Mouse (Mus musculus): ENCODE measurements around the gene Rccd1. TPM values are rescaled to one million over a fixed set of nuclear protein-coding genes. Genes with fewer than 3 reads are reported as not detected.
A peak's percentile ranks its signal among the peaks of the same experiment; 100 is the strongest.

The Rccd1 gene
- polyA plus RNA-seq, 1 experiment from 2014 or later = 1.6 TPM

GRCm38 (mm10) chr7:80264606-80265005, 59.6 kb downstream of the Rccd1 start:
- no peak for ATAC-seq
- no peak for TF ChIP-seq CTCF (IDR thresholded peaks at IDR 0.05; ENCODE audit: low read depth)
- no peak for TF ChIP-seq EP300 (IDR thresholded peaks at IDR 0.05; ENCODE audit: low read depth)
- peaks cover 26% of the 10 kb centered on the region for H3K4me1 ChIP-seq (ENCODE audit: insufficient read depth)
- H3K4me2 ChIP-seq (ENCODE audit: low read depth, low read length) = no peak overlapping the region
- no peak for DNase-seq
- no peak overlapping the region for H3K27ac ChIP-seq (ENCODE audit: low read depth)
- 89% methylated on average over 12 of the region's 12 CpGs for WGBS (ENCODE audit: insufficient replicate concordance)
- H3K27me3 ChIP-seq (ENCODE audit: insufficient read depth, low read length) = no peaks in the 10 kb centered on the region
- no peak overlapping the region for H3K4me3 ChIP-seq (ENCODE audit: low read depth, low read length)
- H3K36me3 ChIP-seq (replicated peaks; ENCODE audit: insufficient read depth, low read length) = peaks cover 39% of the 10 kb centered on the region
- H3K9me3 ChIP-seq (ENCODE audit: low read length) = no peaks in the 10 kb centered on the region
- no peak overlapping the region for H3K9ac ChIP-seq (replicated peaks)

DNA sequence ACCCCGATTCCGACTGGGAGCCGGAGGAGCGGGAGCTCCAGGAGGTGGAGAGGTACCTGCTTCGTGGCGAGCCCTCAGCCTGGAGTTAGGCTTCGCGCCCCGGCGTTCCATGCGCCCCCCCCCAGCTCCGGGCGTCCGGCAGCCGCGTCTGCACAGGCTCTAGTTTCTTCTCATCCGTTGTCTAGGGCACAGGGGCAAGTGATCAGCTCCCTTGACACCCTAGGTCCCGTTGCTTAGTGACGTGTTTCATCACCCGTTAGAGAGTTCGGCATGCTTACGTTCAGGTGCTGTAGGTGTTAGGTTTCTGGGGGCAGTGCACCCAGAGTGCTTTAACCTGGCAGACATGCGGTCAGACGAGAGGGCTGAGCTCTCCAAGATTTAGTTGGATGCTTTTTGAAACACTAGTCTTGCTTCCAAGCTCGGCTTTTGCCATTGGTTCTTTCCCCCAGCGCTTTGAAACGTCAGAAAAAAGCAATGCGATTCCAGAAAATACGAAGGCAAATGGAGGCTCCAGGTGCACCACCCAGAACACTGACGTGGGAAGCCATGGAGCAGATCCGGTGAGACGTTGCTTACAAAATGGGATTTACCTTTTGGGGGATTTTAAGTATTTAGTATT, 62.8 kb downstream of the Rccd1 start:
- H3K4me3 ChIP-seq (ENCODE audit: low read depth, low read length) = peak overlapping the region; percentile 97
- H3K9me3 ChIP-seq (ENCODE audit: low read length) = no peaks in the 10 kb centered on the region
- peak overlapping the region; percentile 96 for H3K27ac ChIP-seq (ENCODE audit: low read depth)
- ATAC-seq = peak; percentile 77
- peaks cover 31% of the 10 kb centered on the region for H3K36me3 ChIP-seq (replicated peaks; ENCODE audit: insufficient read depth, low read length)
- no peak for DNase-seq
- H3K9ac ChIP-seq (replicated peaks) = peak overlapping the region; percentile 92
- under 1% methylated on average over 32 of the region's 32 CpGs for WGBS (ENCODE audit: insufficient replicate concordance)
- H3K4me2 ChIP-seq (ENCODE audit: low read depth, low read length) = peak overlapping the region; percentile 94
- H3K4me1 ChIP-seq (ENCODE audit: insufficient read depth) = peaks cover 18% of the 10 kb centered on the region
- TF ChIP-seq EP300 (IDR thresholded peaks at IDR 0.05; ENCODE audit: low read depth) (no peak), CTCF (IDR thresholded peaks at IDR 0.05; ENCODE audit: low read depth) (no peak)
- H3K27me3 ChIP-seq (ENCODE audit: insufficient read depth, low read length) = no peaks in the 10 kb centered on the region

- peak within 1 kb of the TSS; percentile 94 for H3K4me2 ChIP-seq (ENCODE audit: low read depth, low read length)
- peak; percentile 92 for ATAC-seq
- peak within 1 kb of the TSS; percentile 97 for H3K4me3 ChIP-seq (ENCODE audit: low read depth, low read length)
- DNase-seq = peak; percentile 90
- H3K27ac ChIP-seq (ENCODE audit: low read depth) = peak within 1 kb of the TSS; percentile 96
- peak within 1 kb of the TSS; percentile 92 for H3K9ac ChIP-seq (replicated peaks)
- peak; percentile 44 for TF ChIP-seq CTCF (IDR thresholded peaks at IDR 0.05; ENCODE audit: low read depth)
- peak; percentile 70; the same call in 1 of the 2 replicates for TF ChIP-seq EP300 (IDR thresholded peaks at IDR 0.05; ENCODE audit: low read depth)
- peaks cover 18% of the 10 kb centered on the region for H3K4me1 ChIP-seq (ENCODE audit: insufficient read depth)
- H3K27me3 ChIP-seq (ENCODE audit: insufficient read depth, low read length) = no peaks in the 10 kb centered on the region
- H3K9me3 ChIP-seq (ENCODE audit: low read length) = no peaks in the 10 kb centered on the region
- 26% methylated on average over 40 of the region's 40 CpGs for WGBS (ENCODE audit: insufficient replicate concordance)
- H3K36me3 ChIP-seq (replicated peaks; ENCODE audit: insufficient read depth, low read length) = peaks cover 24% of the 10 kb centered on the region
Observed at GRCm38 (mm10) chr7:80260625-80261371, 63.5 kb downstream of the Rccd1 start, which contains the start of gene Ngrn. TSS of gene Ngrn (plus strand) at chr7:80261215.

DNA sequence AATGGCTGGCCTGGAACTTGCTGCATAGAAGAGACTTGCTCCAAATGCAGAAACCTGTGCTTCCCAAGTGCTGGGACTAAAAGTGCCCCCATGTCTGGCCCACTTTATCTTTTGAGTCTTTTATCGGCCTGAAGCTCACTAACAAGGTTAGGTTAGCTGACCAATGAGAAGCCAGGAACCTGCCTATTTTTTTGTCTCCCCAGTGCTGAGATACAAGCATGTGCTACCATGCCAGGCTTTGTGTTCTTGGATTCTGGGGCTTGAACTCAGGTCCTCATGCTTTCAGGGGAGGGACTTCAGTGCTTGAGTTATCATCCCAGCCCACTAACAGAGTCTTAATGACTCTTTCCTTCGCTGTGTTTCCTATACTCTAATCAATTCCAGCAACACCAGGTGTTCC, 66.5 kb downstream of the Rccd1 start:
- Histone ChIP-seq H3K4me1 (ENCODE audit: insufficient read depth) (peaks cover 18% of the 10 kb centered on the region), H3K27ac (ENCODE audit: low read depth) (no peak overlapping the region), H3K27me3 (ENCODE audit: insufficient read depth, low read length) (no peaks in the 10 kb centered on the region), H3K36me3 (replicated peaks; ENCODE audit: insufficient read depth, low read length) (no peaks in the 10 kb centered on the region), H3K9me3 (ENCODE audit: low read length) (no peaks in the 10 kb centered on the region), H3K9ac (replicated peaks) (no peak overlapping the region), H3K4me3 (ENCODE audit: low read depth, low read length) (no peak overlapping the region), H3K4me2 (ENCODE audit: low read depth, low read length) (no peak overlapping the region)
- WGBS (ENCODE audit: insufficient replicate concordance) = 59% methylated on average over 2 of the region's 2 CpGs
- ATAC-seq = no peak
- TF ChIP-seq CTCF (IDR thresholded peaks at IDR 0.05; ENCODE audit: low read depth) (no peak), EP300 (IDR thresholded peaks at IDR 0.05; ENCODE audit: low read depth) (no peak)
- no peak for DNase-seq

GRCm38 (mm10) chr7:80255981-80256380, 68.3 kb downstream of the Rccd1 start:
- ATAC-seq (no peak), DNase-seq (no peak)
- 68% methylated on average over 2 of the region's 2 CpGs for WGBS (ENCODE audit: insufficient replicate concordance)
- TF ChIP-seq EP300 (IDR thresholded peaks at IDR 0.05; ENCODE audit: low read depth) (no peak), CTCF (IDR thresholded peaks at IDR 0.05; ENCODE audit: low read depth) (peak; percentile 54)
- H3K36me3 ChIP-seq (replicated peaks; ENCODE audit: insufficient read depth, low read length) = no peaks in the 10 kb centered on the region
- no peaks in the 10 kb centered on the region for H3K9me3 ChIP-seq (ENCODE audit: low read length)
- no peak overlapping the region for H3K4me3 ChIP-seq (ENCODE audit: low read depth, low read length)
- H3K9ac ChIP-seq (replicated peaks) = no peak overlapping the region
- H3K4me2 ChIP-seq (ENCODE audit: low read depth, low read length) = no peak overlapping the region
- no peaks in the 10 kb centered on the region for H3K27me3 ChIP-seq (ENCODE audit: insufficient read depth, low read length)
- peaks cover 8% of the 10 kb centered on the region for H3K4me1 ChIP-seq (ENCODE audit: insufficient read depth)
- H3K27ac ChIP-seq (ENCODE audit: low read depth) = no peak overlapping the region

GRCm38 (mm10) chr7:80252886-80253285, 71.4 kb downstream of the Rccd1 start:
- no peak for ATAC-seq
- no peak overlapping the region for H3K4me2 ChIP-seq (ENCODE audit: low read depth, low read length)

More at GRCm38 (mm10) chr7:80252886-80253285, 71.4 kb downstream of the Rccd1 start:
- H3K27ac ChIP-seq (ENCODE audit: low read depth) = no peak overlapping the region
- TF ChIP-seq CTCF (IDR thresholded peaks at IDR 0.05; ENCODE audit: low read depth) (no peak), EP300 (IDR thresholded peaks at IDR 0.05; ENCODE audit: low read depth) (no peak)
- no peak overlapping the region for H3K9ac ChIP-seq (replicated peaks)
- no peak for DNase-seq
- H3K36me3 ChIP-seq (replicated peaks; ENCODE audit: insufficient read depth, low read length) = no peaks in the 10 kb centered on the region
- no peaks in the 10 kb centered on the region for H3K9me3 ChIP-seq (ENCODE audit: low read length)
- no peaks in the 10 kb centered on the region for H3K27me3 ChIP-seq (ENCODE audit: insufficient read depth, low read length)
- no peaks in the 10 kb centered on the region for H3K4me1 ChIP-seq (ENCODE audit: insufficient read depth)
- 60% methylated on average over 11 of the region's 11 CpGs for WGBS (ENCODE audit: insufficient replicate concordance)
- H3K4me3 ChIP-seq (ENCODE audit: low read depth, low read length) = no peak overlapping the region

Data from liver, postnatal 0 days (tissue).